Mouse (Mus musculus): ENCODE results near the gene Stbd1. TPM values are rescaled to one million over a fixed set of nuclear protein-coding genes. Genes with fewer than 3 reads are reported as not detected.

Stbd1 gene
- polyA plus RNA-seq, 1 experiment from 2014 or later = 9.2 TPM

Other genes with a start within 250 kb of the Stbd1 start
- gene Nup54, start 167.8 kb upstream of the Stbd1 start, polyA plus RNA-seq (2016; fragmentation: Nextera tagmentation; extraction: Ambion mirVana) = 50.4 and 53.6 TPM in 2 replicates
- 16.1 and 17.8 TPM in 2 replicates for gene Scarb2, start 96.2 kb upstream of the Stbd1 start, polyA plus RNA-seq (2016; fragmentation: Nextera tagmentation; extraction: Ambion mirVana)
- gene Fam47e, start 48.0 kb upstream of the Stbd1 start, polyA plus RNA-seq (2016; fragmentation: Nextera tagmentation; extraction: Ambion mirVana) = not detected in 2 replicates
- gene Ccdc158, start 72.2 kb downstream of the Stbd1 start, polyA plus RNA-seq (2016; fragmentation: Nextera tagmentation; extraction: Ambion mirVana) = 0.46 and 0.71 TPM in 2 replicates
- 4.7 and 6.2 TPM in 2 replicates for gene Shroom3, start 80.4 kb downstream of the Stbd1 start, polyA plus RNA-seq (2016; fragmentation: Nextera tagmentation; extraction: Ambion mirVana)